Mouse (Mus musculus): ENCODE results near the gene Dcpp3. TPM values are rescaled to one million over a fixed set of nuclear protein-coding genes. Genes with fewer than 3 reads are reported as not detected.
"Not testable (repeated sequence)": the region's sequence is repeated elsewhere in the genome, so short reads cannot be mapped to it uniquely, and the experiment has no call there.

Gene Dcpp3
- total and polyA plus RNA-seq, 3 experiments = not detected

DNA sequence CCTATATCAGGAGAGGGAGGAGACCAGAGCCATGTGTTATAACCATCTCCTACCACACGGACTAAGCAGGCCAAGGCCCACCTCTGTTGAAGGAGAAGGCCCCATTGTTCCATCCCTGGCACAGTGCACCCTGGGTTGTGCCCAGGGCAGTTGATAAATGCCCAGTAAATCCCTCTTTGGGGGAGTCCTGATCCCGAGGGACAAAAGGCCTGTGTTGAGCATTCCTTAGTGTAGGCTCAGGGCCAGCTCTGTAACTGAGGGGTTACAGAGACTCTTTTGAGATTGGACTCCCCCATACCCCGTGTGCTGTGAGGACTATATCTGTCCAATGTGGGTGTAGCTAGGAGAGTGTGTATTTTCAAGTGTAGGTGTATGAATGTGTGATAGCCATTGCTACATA, 40.5 kb upstream of the Dcpp3 start:
- H3K9ac ChIP-seq (ENCODE audit: insufficient read depth, low read depth) = no peak overlapping the region
- peaks cover 33% of the 10 kb centered on the region for H3K27me3 ChIP-seq (replicated peaks)
- H3K36me3 ChIP-seq (replicated peaks in 1 of 2; ENCODE audit: control insufficient read depth in 1 of 2, insufficient read depth in 1 of 2, low read length in 1 of 2) = no peaks in the 10 kb centered on the region
- in situ Hi-C loops (cut with MboI; ENCODE audit: low pct_ligation_motif_present, low pct_unique_long_range_greater_than_20kb, low sequenced_read_pairs) (no loop called here), dilution Hi-C loops (cut with MboI; ENCODE audit: extremely low pct_ligation_motif_present, extremely low pct_unique_long_range_greater_than_20kb, low sequenced_read_pairs) (no loop called here)
- no peak for DNase-seq (ENCODE audit: extremely low read depth)
- no peak overlapping the region for H3K4me2 ChIP-seq (ENCODE audit: insufficient read depth, low read depth, poor library complexity, severe bottlenecking)
- no peak overlapping the region for H3K27ac ChIP-seq (ENCODE audit: insufficient read depth, low read depth)
- H3K9me3 ChIP-seq (replicated peaks; ENCODE audit: low read length) = no peaks in the 10 kb centered on the region
- H3K4me1 ChIP-seq (ENCODE audit: control insufficient read depth in 1 of 2, insufficient read depth in 2 of 2) = no peaks in the 10 kb centered on the region
- H3K4me3 ChIP-seq (replicated peaks in 1 of 3; ENCODE audit: low read depth in 2 of 3, low read length in 2 of 3, poor library complexity in 1 of 3) = no peak overlapping the region
- TF ChIP-seq MEF2A (IDR thresholded peaks at IDR 0.05; ENCODE audit: borderline replicate concordance, low read depth, low read length) (no peak), POLR2A (IDR thresholded peaks at IDR 0.05; ENCODE audit: low read depth, low read length) (no peak), ELF1 (IDR thresholded peaks at IDR 0.05; ENCODE audit: low read depth, low read length) (no peak), JUN (IDR thresholded peaks at IDR 0.05; ENCODE audit: insufficient read depth, low read depth, low read length) (no peak), GABPA (IDR thresholded peaks at IDR 0.05; ENCODE audit: insufficient replicate concordance, low read depth, low read length) (no peak), HCFC1 (IDR thresholded peaks at IDR 0.05; ENCODE audit: low read depth, low read length) (no peak), JUND (conservative IDR thresholded peaks at IDR 0.05; ENCODE audit: low read depth, low read length) (no peak), ZNF384 (IDR thresholded peaks at IDR 0.05; ENCODE audit: low read depth, low read length) (no peak), NRF1 (IDR thresholded peaks at IDR 0.05; ENCODE audit: low read depth, low read length) (no peak), E2F4 (IDR thresholded peaks at IDR 0.05; ENCODE audit: insufficient replicate concordance, low read depth, low read length) (no peak), USF2 (conservative IDR thresholded peaks at IDR 0.05; ENCODE audit: low read depth, low read length) (no peak), MYC (IDR thresholded peaks at IDR 0.05; ENCODE audit: low read depth, low read length) (no peak), UBTF (IDR thresholded peaks at IDR 0.05; ENCODE audit: low read depth, low read length) (no peak), EP300 (IDR thresholded peaks at IDR 0.05; ENCODE audit: low read length) (no peak), SMC3 (IDR thresholded peaks at IDR 0.05; ENCODE audit: low read depth, low read length) (no peak), ZMIZ1 (IDR thresholded peaks at IDR 0.05; ENCODE audit: low read depth, low read length) (no peak), ETS1 (conservative IDR thresholded peaks at IDR 0.05; ENCODE audit: low read depth, low read length) (no peak), BHLHE40 (IDR thresholded peaks at IDR 0.05; ENCODE audit: low read depth, low read length) (no peak), TBP (conservative IDR thresholded peaks at IDR 0.05; ENCODE audit: low read depth, low read length) (no peak)
- no peaks in the 10 kb centered on the region for H3K79me2 ChIP-seq (replicated peaks; ENCODE audit: control insufficient read depth, extremely low read depth, insufficient read depth, poor library complexity, severe bottlenecking)

DNA sequence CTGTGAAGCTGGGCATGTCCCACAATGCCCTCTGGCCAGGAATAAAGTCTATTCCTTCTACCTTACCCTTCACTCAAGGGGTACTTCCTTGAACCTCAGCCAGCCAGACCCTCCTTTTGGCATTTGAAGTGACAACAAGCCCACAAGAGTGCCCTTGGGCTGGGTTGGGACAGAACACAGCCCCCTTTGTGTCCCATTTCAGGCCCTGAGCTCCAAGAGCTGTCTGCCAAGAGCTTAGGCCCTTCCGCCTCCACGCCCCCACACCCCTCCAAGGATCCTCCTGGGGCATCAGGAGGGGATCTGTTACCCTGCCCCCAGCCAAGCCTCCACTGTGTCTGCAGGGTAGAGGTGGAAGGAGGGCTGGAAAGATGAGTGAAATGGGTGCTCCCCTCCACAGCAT, 40.1 kb upstream of the Dcpp3 start:
- Histone ChIP-seq H3K27ac (ENCODE audit: insufficient read depth, low read depth) (no peak overlapping the region), H3K27me3 (replicated peaks) (peaks cover 33% of the 10 kb centered on the region), H3K4me2 (ENCODE audit: insufficient read depth, low read depth, poor library complexity, severe bottlenecking) (no peak overlapping the region), H3K79me2 (replicated peaks; ENCODE audit: control insufficient read depth, extremely low read depth, insufficient read depth, poor library complexity, severe bottlenecking) (no peaks in the 10 kb centered on the region), H3K4me1 (ENCODE audit: control insufficient read depth in 1 of 2, insufficient read depth in 2 of 2) (no peaks in the 10 kb centered on the region), H3K9ac (ENCODE audit: insufficient read depth, low read depth) (no peak overlapping the region), H3K9me3 (replicated peaks; ENCODE audit: low read length) (no peaks in the 10 kb centered on the region), H3K4me3 (replicated peaks in 1 of 3; ENCODE audit: low read depth in 2 of 3, low read length in 2 of 3, poor library complexity in 1 of 3) (no peak overlapping the region), H3K36me3 (replicated peaks in 1 of 2; ENCODE audit: control insufficient read depth in 1 of 2, insufficient read depth in 1 of 2, low read length in 1 of 2) (no peaks in the 10 kb centered on the region)
- in situ Hi-C loops (cut with MboI; ENCODE audit: low pct_ligation_motif_present, low pct_unique_long_range_greater_than_20kb, low sequenced_read_pairs) = no loop called here
- no peak for DNase-seq (ENCODE audit: extremely low read depth)
- TF ChIP-seq ZMIZ1 (IDR thresholded peaks at IDR 0.05; ENCODE audit: low read depth, low read length) (no peak), POLR2A (IDR thresholded peaks at IDR 0.05; ENCODE audit: low read depth, low read length) (no peak), RCOR1 (conservative IDR thresholded peaks at IDR 0.05; ENCODE audit: low read depth, low read length) (no peak), TBP (conservative IDR thresholded peaks at IDR 0.05; ENCODE audit: low read depth, low read length) (no peak)
- dilution Hi-C loops (cut with MboI; ENCODE audit: extremely low pct_ligation_motif_present, extremely low pct_unique_long_range_greater_than_20kb, low sequenced_read_pairs) = no loop called here

DNA sequence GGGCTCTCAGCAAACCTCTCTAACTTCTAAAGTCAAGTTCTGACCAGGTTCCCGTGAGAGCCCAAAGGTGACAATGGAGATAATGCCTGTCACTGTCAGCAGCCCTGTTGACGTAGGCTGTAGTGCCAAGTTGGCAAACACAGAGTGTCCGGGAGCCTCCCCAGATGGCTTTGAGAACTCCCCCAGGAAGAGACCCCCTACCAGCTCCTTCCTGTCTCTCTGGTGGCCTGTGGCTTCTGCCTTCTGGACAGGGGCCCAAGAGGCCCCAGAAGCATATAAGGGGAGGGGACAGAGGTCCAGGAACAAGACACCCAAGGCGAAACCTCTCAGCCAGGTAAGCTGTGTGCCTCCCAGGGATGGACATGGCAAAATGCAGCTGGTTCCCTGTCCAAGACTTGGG, 36.7 kb upstream of the Dcpp3 start, which contains the start of the genes Dcpp1 and Dcpp2:
Gene Dcpp1 (plus strand): TSS at position 301 of the 400 bp plus-strand sequence.
Gene Dcpp2 (plus strand): TSS at position 305 of the 400 bp plus-strand sequence.
- H3K27me3 ChIP-seq (replicated peaks) = peaks cover 27% of the 10 kb centered on the region
- H3K79me2 ChIP-seq (replicated peaks; ENCODE audit: control insufficient read depth, extremely low read depth, insufficient read depth, poor library complexity, severe bottlenecking); dilution Hi-C loops (cut with MboI; ENCODE audit: extremely low pct_ligation_motif_present, extremely low pct_unique_long_range_greater_than_20kb, low sequenced_read_pairs); H3K9me3 ChIP-seq (replicated peaks; ENCODE audit: low read length); DNase-seq (ENCODE audit: extremely low read depth); H3K4me3 ChIP-seq (replicated peaks in 1 of 3; ENCODE audit: low read depth in 2 of 3, low read length in 2 of 3, poor library complexity in 1 of 3); H3K27ac ChIP-seq (ENCODE audit: insufficient read depth, low read depth); H3K4me1 ChIP-seq (ENCODE audit: control insufficient read depth in 1 of 2, insufficient read depth in 2 of 2); H3K9ac ChIP-seq (ENCODE audit: insufficient read depth, low read depth); H3K4me2 ChIP-seq (ENCODE audit: insufficient read depth, low read depth, poor library complexity, severe bottlenecking); H3K36me3 ChIP-seq (replicated peaks in 1 of 2; ENCODE audit: control insufficient read depth in 1 of 2, insufficient read depth in 1 of 2, low read length in 1 of 2); in situ Hi-C loops (cut with MboI; ENCODE audit: low pct_ligation_motif_present, low pct_unique_long_range_greater_than_20kb, low sequenced_read_pairs): not testable (repeated sequence)

Measured in CH12.LX (cell line).